Mouse (Mus musculus): ENCODE measurements around the gene Llgl2. TPM values are rescaled to one million over a fixed set of nuclear protein-coding genes. Genes with fewer than 3 reads are reported as not detected.

Gene Llgl2
- total and polyA plus RNA-seq, 3 experiments: 8.0 to 22.5 (median 9.3) TPM

- H3K4me3 ChIP-seq (ENCODE audit: low read depth, low read length): peak overlapping the region; percentile 60; the same call in 1 of the 2 replicates
- ATAC-seq (ENCODE audit: extremely low read depth, insufficient number of reproducible peaks, low FRiP score, poor library complexity, severe bottlenecking) (peak; percentile 79), DNase-seq (ENCODE audit: low spot score) (peak; percentile 79)
- H3K27me3 ChIP-seq (ENCODE audit: insufficient read depth, low read length): no peaks in the 10 kb centered on the region
- TF ChIP-seq CTCF (IDR thresholded peaks at IDR 0.05; ENCODE audit: low read depth, low read length) (no peak), POLR2AphosphoS5 (IDR thresholded peaks at IDR 0.05; ENCODE audit: insufficient replicate concordance, low read depth, low read length) (no peak), GATA2 (IDR thresholded peaks at IDR 0.05; ENCODE audit: borderline replicate concordance, low read depth, low read length) (no peak), TAL1 (conservative IDR thresholded peaks at IDR 0.05; ENCODE audit: low read depth, low read length) (no peak), GATA1 (IDR thresholded peaks at IDR 0.05; ENCODE audit: borderline replicate concordance, low read length) (no peak)
- peaks cover 40% of the 10 kb centered on the region for H3K4me1 ChIP-seq (ENCODE audit: insufficient read depth, low read depth, low read length)
- H3K9me3 ChIP-seq (replicated peaks): no peaks in the 10 kb centered on the region
- H3K36me3 ChIP-seq (replicated peaks): peaks cover 76% of the 10 kb centered on the region
Observed at GRCm38 (mm10) chr11:115779038-115779571, 44.7 kb upstream of the Llgl2 start.

GRCm38 (mm10) chr11:115780141-115781070, 43.4 kb upstream of the Llgl2 start:
- no peak for DNase-seq (ENCODE audit: low spot score)
- peaks cover 80% of the 10 kb centered on the region for H3K36me3 ChIP-seq (replicated peaks)

GRCm38 (mm10) chr11:115786473-115786872, 37.4 kb upstream of the Llgl2 start:
- no peaks in the 10 kb centered on the region; the same call in 1 of the 2 replicates for H3K27me3 ChIP-seq (ENCODE audit: insufficient read depth, low read length)
- no peaks in the 10 kb centered on the region for H3K9me3 ChIP-seq (replicated peaks)
- no peak for DNase-seq (ENCODE audit: low spot score)
- no peak for ATAC-seq (ENCODE audit: extremely low read depth, insufficient number of reproducible peaks, low FRiP score, poor library complexity, severe bottlenecking)
- H3K4me1 ChIP-seq (ENCODE audit: insufficient read depth, low read depth, low read length): no peaks in the 10 kb centered on the region
- no peak overlapping the region for H3K4me3 ChIP-seq (ENCODE audit: low read depth, low read length)
- peaks cover 86% of the 10 kb centered on the region for H3K36me3 ChIP-seq (replicated peaks)
- TF ChIP-seq GATA1 (IDR thresholded peaks at IDR 0.05; ENCODE audit: borderline replicate concordance, low read length) (no peak), CTCF (IDR thresholded peaks at IDR 0.05; ENCODE audit: low read depth, low read length) (no peak), TAL1 (conservative IDR thresholded peaks at IDR 0.05; ENCODE audit: low read depth, low read length) (no peak), GATA2 (IDR thresholded peaks at IDR 0.05; ENCODE audit: borderline replicate concordance, low read depth, low read length) (no peak), POLR2AphosphoS5 (IDR thresholded peaks at IDR 0.05; ENCODE audit: insufficient replicate concordance, low read depth, low read length) (no peak)

More at GRCm38 (mm10) chr11:115780141-115781070, 43.4 kb upstream of the Llgl2 start:
- no peaks in the 10 kb centered on the region for H3K27me3 ChIP-seq (ENCODE audit: insufficient read depth, low read length)
- peak overlapping the region; percentile 33; the same call in 1 of the 2 replicates for H3K4me3 ChIP-seq (ENCODE audit: low read depth, low read length)
- TF ChIP-seq CTCF (IDR thresholded peaks at IDR 0.05; ENCODE audit: low read depth, low read length) (no peak), TAL1 (conservative IDR thresholded peaks at IDR 0.05; ENCODE audit: low read depth, low read length) (no peak), GATA2 (IDR thresholded peaks at IDR 0.05; ENCODE audit: borderline replicate concordance, low read depth, low read length) (no peak), POLR2AphosphoS5 (IDR thresholded peaks at IDR 0.05; ENCODE audit: insufficient replicate concordance, low read depth, low read length) (no peak), GATA1 (IDR thresholded peaks at IDR 0.05; ENCODE audit: borderline replicate concordance, low read length) (no peak)
- H3K4me1 ChIP-seq (ENCODE audit: insufficient read depth, low read depth, low read length): peaks cover 36% of the 10 kb centered on the region
- ATAC-seq (ENCODE audit: extremely low read depth, insufficient number of reproducible peaks, low FRiP score, poor library complexity, severe bottlenecking): no peak
- no peaks in the 10 kb centered on the region for H3K9me3 ChIP-seq (replicated peaks)

GRCm38 (mm10) chr11:115789787-115790186, 34.1 kb upstream of the Llgl2 start:
- ATAC-seq (ENCODE audit: extremely low read depth, insufficient number of reproducible peaks, low FRiP score, poor library complexity, severe bottlenecking): no peak
- TF ChIP-seq CTCF (IDR thresholded peaks at IDR 0.05; ENCODE audit: low read depth, low read length): no peak
- no peak for TF ChIP-seq TAL1 (conservative IDR thresholded peaks at IDR 0.05; ENCODE audit: low read depth, low read length)
- no peak for TF ChIP-seq GATA2 (IDR thresholded peaks at IDR 0.05; ENCODE audit: borderline replicate concordance, low read depth, low read length)
- no peak for TF ChIP-seq GATA1 (IDR thresholded peaks at IDR 0.05; ENCODE audit: borderline replicate concordance, low read length)
- no peak for TF ChIP-seq POLR2AphosphoS5 (IDR thresholded peaks at IDR 0.05; ENCODE audit: insufficient replicate concordance, low read depth, low read length)
- Histone ChIP-seq H3K9me3 (replicated peaks) (no peaks in the 10 kb centered on the region), H3K4me3 (ENCODE audit: low read depth, low read length) (no peak overlapping the region), H3K4me1 (ENCODE audit: insufficient read depth, low read depth, low read length) (no peaks in the 10 kb centered on the region), H3K36me3 (replicated peaks) (peaks cover 96% of the 10 kb centered on the region), H3K27me3 (ENCODE audit: insufficient read depth, low read length) (no peaks in the 10 kb centered on the region; the same call in 1 of the 2 replicates)
- no peak for DNase-seq (ENCODE audit: low spot score)

GRCm38 (mm10) chr11:115791919-115792318, 31.9 kb upstream of the Llgl2 start:
- H3K4me3 ChIP-seq (ENCODE audit: low read depth, low read length): no peak overlapping the region
- no peak for DNase-seq (ENCODE audit: low spot score)
- no peaks in the 10 kb centered on the region for H3K9me3 ChIP-seq (replicated peaks)
- no peaks in the 10 kb centered on the region; the same call in 1 of the 2 replicates for H3K27me3 ChIP-seq (ENCODE audit: insufficient read depth, low read length)
- TF ChIP-seq GATA1 (IDR thresholded peaks at IDR 0.05; ENCODE audit: borderline replicate concordance, low read length): no peak
- no peaks in the 10 kb centered on the region for H3K4me1 ChIP-seq (ENCODE audit: insufficient read depth, low read depth, low read length)
- peaks cover 97% of the 10 kb centered on the region for H3K36me3 ChIP-seq (replicated peaks)
- ATAC-seq (ENCODE audit: extremely low read depth, insufficient number of reproducible peaks, low FRiP score, poor library complexity, severe bottlenecking): no peak

- ATAC-seq (ENCODE audit: extremely low read depth, insufficient number of reproducible peaks, low FRiP score, poor library complexity, severe bottlenecking): no peak
- no peak for TF ChIP-seq TAL1 (conservative IDR thresholded peaks at IDR 0.05; ENCODE audit: low read depth, low read length)
- no peak for TF ChIP-seq GATA2 (IDR thresholded peaks at IDR 0.05; ENCODE audit: borderline replicate concordance, low read depth, low read length)
- TF ChIP-seq POLR2AphosphoS5 (IDR thresholded peaks at IDR 0.05; ENCODE audit: insufficient replicate concordance, low read depth, low read length): no peak
- TF ChIP-seq CTCF (IDR thresholded peaks at IDR 0.05; ENCODE audit: low read depth, low read length): no peak
- TF ChIP-seq GATA1 (IDR thresholded peaks at IDR 0.05; ENCODE audit: borderline replicate concordance, low read length): no peak
Observed at GRCm38 (mm10) chr11:115792353-115792752, 31.5 kb upstream of the Llgl2 start.

More at GRCm38 (mm10) chr11:115792353-115792752, 31.5 kb upstream of the Llgl2 start:
- no peaks in the 10 kb centered on the region; the same call in 1 of the 2 replicates for H3K27me3 ChIP-seq (ENCODE audit: insufficient read depth, low read length)
- no peak for DNase-seq (ENCODE audit: low spot score)
- no peaks in the 10 kb centered on the region for H3K9me3 ChIP-seq (replicated peaks)
- H3K36me3 ChIP-seq (replicated peaks): peaks cover 97% of the 10 kb centered on the region
- no peak overlapping the region for H3K4me3 ChIP-seq (ENCODE audit: low read depth, low read length)
- H3K4me1 ChIP-seq (ENCODE audit: insufficient read depth, low read depth, low read length): no peaks in the 10 kb centered on the region

Data from G1E (cell line).